Mouse (Mus musculus): ENCODE data around the gene Capg. TPM values are rescaled to one million over a fixed set of nuclear protein-coding genes. Genes with fewer than 3 reads are reported as not detected.

The Capg gene
- polyA plus RNA-seq, 1 experiment from 2014 or later, result 3.4 TPM

- Histone ChIP-seq H3K4me3 (ENCODE audit: low read depth, low read length) (peak overlapping the region; percentile 25), H3K9ac (replicated peaks; ENCODE audit: low read depth, low read length) (peak overlapping the region; percentile 52), H3K4me2 (ENCODE audit: low read depth, low read length) (peak overlapping the region; percentile 50), H3K27me3 (ENCODE audit: control insufficient read depth, insufficient read depth, low read length) (no peaks in the 10 kb centered on the region), H3K4me1 (ENCODE audit: control insufficient read depth, insufficient read depth, low read length) (peaks cover 15% of the 10 kb centered on the region; the same call in 1 of the 2 replicates), H3K27ac (ENCODE audit: low read depth, low read length) (peak overlapping the region; percentile 98), H3K9me3 (ENCODE audit: control insufficient read depth, low read length) (no peaks in the 10 kb centered on the region), H3K36me3 (ENCODE audit: control insufficient read depth, insufficient read depth, low read length) (no peaks in the 10 kb centered on the region)
- ATAC-seq (ENCODE audit: low read depth), result peak; percentile 91
- 2% methylated on average over 28 of the region's 33 CpGs for WGBS
Observed at GRCm38 (mm10) chr6:72512386-72513070, 31.7 kb upstream of the Capg start.

GRCm38 (mm10) chr6:72513071-72513440, 31.1 kb upstream of the Capg start:
- Histone ChIP-seq H3K27me3 (ENCODE audit: control insufficient read depth, insufficient read depth, low read length) (no peaks in the 10 kb centered on the region), H3K4me1 (ENCODE audit: control insufficient read depth, insufficient read depth, low read length) (peaks cover 15% of the 10 kb centered on the region; the same call in 1 of the 2 replicates), H3K9ac (replicated peaks; ENCODE audit: low read depth, low read length) (peak overlapping the region; percentile 52), H3K9me3 (ENCODE audit: control insufficient read depth, low read length) (no peaks in the 10 kb centered on the region), H3K4me3 (ENCODE audit: low read depth, low read length) (no peak overlapping the region), H3K36me3 (ENCODE audit: control insufficient read depth, insufficient read depth, low read length) (no peaks in the 10 kb centered on the region), H3K4me2 (ENCODE audit: low read depth, low read length) (peak overlapping the region; percentile 50), H3K27ac (ENCODE audit: low read depth, low read length) (peak overlapping the region; percentile 98)
- peak; percentile 13; the same call in 1 of the 2 replicates for ATAC-seq (ENCODE audit: low read depth)
- WGBS, result 24% methylated on average over 7 of the region's 7 CpGs

GRCm38 (mm10) chr6:72515644-72516043, 28.5 kb upstream of the Capg start:
- WGBS, result 89% methylated on average over 6 of the region's 6 CpGs
- no peak for ATAC-seq (ENCODE audit: low read depth)
- no peak overlapping the region for H3K4me3 ChIP-seq (ENCODE audit: low read depth, low read length)
- no peaks in the 10 kb centered on the region for H3K9me3 ChIP-seq (ENCODE audit: control insufficient read depth, low read length)
- no peak overlapping the region for H3K9ac ChIP-seq (replicated peaks; ENCODE audit: low read depth, low read length)
- H3K4me2 ChIP-seq (ENCODE audit: low read depth, low read length), result no peak overlapping the region
- H3K4me1 ChIP-seq (ENCODE audit: control insufficient read depth, insufficient read depth, low read length), result peaks cover 35% of the 10 kb centered on the region
- H3K27ac ChIP-seq (ENCODE audit: low read depth, low read length), result no peak overlapping the region
- H3K36me3 ChIP-seq (ENCODE audit: control insufficient read depth, insufficient read depth, low read length), result no peaks in the 10 kb centered on the region
- no peaks in the 10 kb centered on the region for H3K27me3 ChIP-seq (ENCODE audit: control insufficient read depth, insufficient read depth, low read length)

GRCm38 (mm10) chr6:72518842-72519241, 25.3 kb upstream of the Capg start:
- H3K36me3 ChIP-seq (ENCODE audit: control insufficient read depth, insufficient read depth, low read length), result no peaks in the 10 kb centered on the region
- ATAC-seq (ENCODE audit: low read depth), result no peak
- H3K4me3 ChIP-seq (ENCODE audit: low read depth, low read length), result no peak overlapping the region
- H3K4me2 ChIP-seq (ENCODE audit: low read depth, low read length), result peak overlapping the region; percentile 37; the same call in 1 of the 2 replicates
- H3K27me3 ChIP-seq (ENCODE audit: control insufficient read depth, insufficient read depth, low read length), result no peaks in the 10 kb centered on the region
- peaks cover 26% of the 10 kb centered on the region for H3K4me1 ChIP-seq (ENCODE audit: control insufficient read depth, insufficient read depth, low read length)
- peak overlapping the region; percentile 97 for H3K27ac ChIP-seq (ENCODE audit: low read depth, low read length)
- no peaks in the 10 kb centered on the region for H3K9me3 ChIP-seq (ENCODE audit: control insufficient read depth, low read length)
- no peak overlapping the region for H3K9ac ChIP-seq (replicated peaks; ENCODE audit: low read depth, low read length)
- WGBS, result 86% methylated on average over 1 of the region's 1 CpGs

GRCm38 (mm10) chr6:72519303-72519702, 24.9 kb upstream of the Capg start:
- Histone ChIP-seq H3K27ac (ENCODE audit: low read depth, low read length) (peak overlapping the region; percentile 97), H3K4me1 (ENCODE audit: control insufficient read depth, insufficient read depth, low read length) (peaks cover 26% of the 10 kb centered on the region), H3K4me3 (ENCODE audit: low read depth, low read length) (0 out of 2 replicates have a peak overlapping the region, but pooled peaks have one; percentile 1), H3K9me3 (ENCODE audit: control insufficient read depth, low read length) (no peaks in the 10 kb centered on the region), H3K9ac (replicated peaks; ENCODE audit: low read depth, low read length) (peak overlapping the region; percentile 22; the same call in 1 of the 2 replicates), H3K4me2 (ENCODE audit: low read depth, low read length) (peak overlapping the region; percentile 37), H3K36me3 (ENCODE audit: control insufficient read depth, insufficient read depth, low read length) (no peaks in the 10 kb centered on the region), H3K27me3 (ENCODE audit: control insufficient read depth, insufficient read depth, low read length) (no peaks in the 10 kb centered on the region)
- 16% methylated on average over 8 of the region's 8 CpGs for WGBS
- ATAC-seq (ENCODE audit: low read depth), result peak; percentile 42

- Histone ChIP-seq H3K9ac (replicated peaks; ENCODE audit: low read depth, low read length) (peak overlapping the region; percentile 22; the same call in 1 of the 2 replicates), H3K4me3 (ENCODE audit: low read depth, low read length) (no peak overlapping the region)
Observed at GRCm38 (mm10) chr6:72519892-72520663, 24.1 kb upstream of the Capg start.

GRCm38 (mm10) chr6:72520904-72521303, 23.3 kb upstream of the Capg start:
- Histone ChIP-seq H3K27ac (ENCODE audit: low read depth, low read length) (peak overlapping the region; percentile 97), H3K9ac (replicated peaks; ENCODE audit: low read depth, low read length) (no peak overlapping the region), H3K4me1 (ENCODE audit: control insufficient read depth, insufficient read depth, low read length) (peaks cover 26% of the 10 kb centered on the region), H3K4me3 (ENCODE audit: low read depth, low read length) (no peak overlapping the region), H3K27me3 (ENCODE audit: control insufficient read depth, insufficient read depth, low read length) (no peaks in the 10 kb centered on the region), H3K4me2 (ENCODE audit: low read depth, low read length) (no peak overlapping the region), H3K9me3 (ENCODE audit: control insufficient read depth, low read length) (no peaks in the 10 kb centered on the region), H3K36me3 (ENCODE audit: control insufficient read depth, insufficient read depth, low read length) (no peaks in the 10 kb centered on the region)
- no peak for ATAC-seq (ENCODE audit: low read depth)
- WGBS, result 97% methylated on average over 5 of the region's 5 CpGs

More at GRCm38 (mm10) chr6:72519892-72520663, 24.1 kb upstream of the Capg start:
- peak; percentile 90 for ATAC-seq (ENCODE audit: low read depth)
- 3% methylated on average over 10 of the region's 10 CpGs for WGBS
- H3K27ac ChIP-seq (ENCODE audit: low read depth, low read length), result peak overlapping the region; percentile 97
- no peaks in the 10 kb centered on the region for H3K9me3 ChIP-seq (ENCODE audit: control insufficient read depth, low read length)
- peaks cover 26% of the 10 kb centered on the region for H3K4me1 ChIP-seq (ENCODE audit: control insufficient read depth, insufficient read depth, low read length)
- no peaks in the 10 kb centered on the region for H3K27me3 ChIP-seq (ENCODE audit: control insufficient read depth, insufficient read depth, low read length)
- no peaks in the 10 kb centered on the region for H3K36me3 ChIP-seq (ENCODE audit: control insufficient read depth, insufficient read depth, low read length)
- peak overlapping the region; percentile 37 for H3K4me2 ChIP-seq (ENCODE audit: low read depth, low read length)

- no peaks in the 10 kb centered on the region for H3K27me3 ChIP-seq (ENCODE audit: control insufficient read depth, insufficient read depth, low read length)
- H3K4me1 ChIP-seq (ENCODE audit: control insufficient read depth, insufficient read depth, low read length), result peaks cover 26% of the 10 kb centered on the region
- H3K9ac ChIP-seq (replicated peaks; ENCODE audit: low read depth, low read length), result no peak within 1 kb of the TSS
- WGBS, result 92% methylated on average over 5 of the region's 5 CpGs
- H3K4me2 ChIP-seq (ENCODE audit: low read depth, low read length), result no peak within 1 kb of the TSS
- H3K36me3 ChIP-seq (ENCODE audit: control insufficient read depth, insufficient read depth, low read length), result no peaks in the 10 kb centered on the region
- peak within 1 kb of the TSS; percentile 97 for H3K27ac ChIP-seq (ENCODE audit: low read depth, low read length)
- no peak within 1 kb of the TSS for H3K4me3 ChIP-seq (ENCODE audit: low read depth, low read length)
- ATAC-seq (ENCODE audit: low read depth), result no peak
- H3K9me3 ChIP-seq (ENCODE audit: control insufficient read depth, low read length), result no peaks in the 10 kb centered on the region
Observed at GRCm38 (mm10) chr6:72521607-72522006, 22.6 kb upstream of the Capg start, which contains the start of gene Sh2d6. Gene Sh2d6 (minus strand): TSS chr6:72521707.

- ATAC-seq (ENCODE audit: low read depth), result no peak
- Histone ChIP-seq H3K4me2 (ENCODE audit: low read depth, low read length) (no peak overlapping the region), H3K27me3 (ENCODE audit: control insufficient read depth, insufficient read depth, low read length) (no peaks in the 10 kb centered on the region), H3K4me1 (ENCODE audit: control insufficient read depth, insufficient read depth, low read length) (peaks cover 26% of the 10 kb centered on the region), H3K27ac (ENCODE audit: low read depth, low read length) (no peak overlapping the region), H3K9me3 (ENCODE audit: control insufficient read depth, low read length) (no peaks in the 10 kb centered on the region), H3K36me3 (ENCODE audit: control insufficient read depth, insufficient read depth, low read length) (no peaks in the 10 kb centered on the region), H3K9ac (replicated peaks; ENCODE audit: low read depth, low read length) (no peak overlapping the region), H3K4me3 (ENCODE audit: low read depth, low read length) (no peak overlapping the region)
- 61% methylated on average over 5 of the region's 5 CpGs for WGBS
Observed at GRCm38 (mm10) chr6:72522288-72522687, 21.9 kb upstream of the Capg start.

All from neural tube, embryonic 14.5 days (tissue).